Mouse (Mus musculus) kidney, embryonic 15.5 days (tissue): Measurements from ENCODE around the gene Rsl1d1. TPM values are rescaled to one million over a fixed set of nuclear protein-coding genes. Genes with fewer than 3 reads are reported as not detected.
"Not testable (repeated sequence)": the region's sequence is repeated elsewhere in the genome, so short reads cannot be mapped to it uniquely, and the experiment has no call there.

Experiments used
- ATAC-seq: fragments of 200-750 bp; cut with Nextera tagmentation; replicated peaks from 2 replicates; pipeline ENCODE4 v1.8.0; 2017; ENCODE audit warnings: moderate TSS enrichment; ENCODE audit not compliant: low FRiP score
- H3K27ac ChIP-seq: fragments of 300-500 bp; sonication (generic); 2 replicates; pipeline ENCODE4 v1.5.1; 2015; ENCODE audit warnings: mild to moderate bottlenecking, inconsistent platforms
- H3K27me3 ChIP-seq: fragments of 300-500 bp; sonication (generic); 2 replicates; pipeline ENCODE4 v1.6.1; 2015; ENCODE audit warnings: inconsistent platforms
- H3K36me3 ChIP-seq: fragments of 300-500 bp; sonication (generic); 2 replicates; pipeline ENCODE4 v1.6.1; 2015; ENCODE audit warnings: inconsistent platforms
- H3K4me1 ChIP-seq: fragments of 300-500 bp; sonication (generic); 2 replicates; pipeline ENCODE4 v1.6.1; 2015; ENCODE audit warnings: inconsistent platforms
- H3K4me2 ChIP-seq: fragments of 300-500 bp; sonication (generic); 2 replicates; pipeline ENCODE4 v1.6.1; 2015; ENCODE audit warnings: moderate library complexity, mild to moderate bottlenecking, inconsistent platforms
- H3K4me3 ChIP-seq: fragments of 300-500 bp; sonication (generic); replicated peaks from 2 replicates; pipeline ENCODE4 v1.5.1; 2015; ENCODE audit warnings: mild to moderate bottlenecking, inconsistent platforms
- H3K9ac ChIP-seq: fragments of 300-500 bp; sonication (generic); 2 replicates; pipeline ENCODE4 v1.6.1; 2015; ENCODE audit warnings: mild to moderate bottlenecking, inconsistent platforms
- H3K9me3 ChIP-seq: fragments of 300-500 bp; sonication (generic); replicated peaks from 2 replicates; pipeline ENCODE4 v1.6.1; 2016; ENCODE audit warnings: inconsistent platforms
- WGBS: fragments of 180-500 bp; shearing (Covaris S2); methylation state at CpG from one replicate; pipeline ENCODE4 v1.1.7; 2015; ENCODE audit warnings: mixed read lengths; 5-methylcytosine and 5-hydroxymethylcytosine counted together
- polyA plus RNA-seq: library from polyadenylated mRNA; unstranded; fragments of >200 nt; fragmentation: Nextera tagmentation; extraction: Ambion mirVana; gene quantifications from 2 replicates; pipeline ENCODE4 v1.2.1, GENCODE M21; 2015

The Rsl1d1 gene
- polyA plus RNA-seq, 1 experiment from 2014 or later: 189 TPM

GRCm38 (mm10) chr16:11190150-11190549, 13.0 kb downstream of the Rsl1d1 start:
- Histone ChIP-seq H3K9me3 (no peaks in the 10 kb centered on the region), H3K27me3 (no peaks in the 10 kb centered on the region), H3K4me2 (no peak overlapping the region), H3K4me1 (no peaks in the 10 kb centered on the region), H3K9ac (no peak overlapping the region), H3K27ac (no peak overlapping the region), H3K4me3 (no peak overlapping the region), H3K36me3 (peaks cover 31% of the 10 kb centered on the region)
- WGBS: 89% methylated on average over 7 of the region's 7 CpGs
- ATAC-seq: no peak

DNA sequence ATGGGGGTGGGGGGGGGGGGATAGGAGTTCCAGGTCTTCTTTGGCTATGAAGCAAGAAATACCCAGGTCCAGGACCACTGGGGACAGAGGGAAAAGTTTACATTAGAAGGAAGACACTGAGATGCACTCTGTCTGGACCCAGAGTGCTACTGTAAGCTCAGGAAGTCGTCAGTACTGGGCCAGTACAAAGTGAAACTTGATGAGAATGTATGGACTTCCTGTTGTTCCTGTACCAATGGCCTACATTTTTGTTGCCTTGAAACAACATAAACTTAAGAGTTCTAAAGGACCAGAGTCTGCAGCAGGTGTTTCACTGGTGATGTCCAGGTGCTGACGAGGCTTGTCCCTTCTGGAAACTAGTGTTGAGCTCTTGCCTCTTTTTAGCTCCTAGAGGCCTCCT, 25.7 kb downstream of the Rsl1d1 start:
- Histone ChIP-seq H3K9ac (no peak overlapping the region), H3K4me2 (no peak overlapping the region), H3K27ac (no peak overlapping the region), H3K4me3 (no peak overlapping the region), H3K36me3 (no peaks in the 10 kb centered on the region), H3K4me1 (peaks cover 13% of the 10 kb centered on the region), H3K9me3 (no peaks in the 10 kb centered on the region), H3K27me3 (no peaks in the 10 kb centered on the region)
- WGBS: 80% methylated on average over 2 of the region's 2 CpGs
- no peak for ATAC-seq

DNA sequence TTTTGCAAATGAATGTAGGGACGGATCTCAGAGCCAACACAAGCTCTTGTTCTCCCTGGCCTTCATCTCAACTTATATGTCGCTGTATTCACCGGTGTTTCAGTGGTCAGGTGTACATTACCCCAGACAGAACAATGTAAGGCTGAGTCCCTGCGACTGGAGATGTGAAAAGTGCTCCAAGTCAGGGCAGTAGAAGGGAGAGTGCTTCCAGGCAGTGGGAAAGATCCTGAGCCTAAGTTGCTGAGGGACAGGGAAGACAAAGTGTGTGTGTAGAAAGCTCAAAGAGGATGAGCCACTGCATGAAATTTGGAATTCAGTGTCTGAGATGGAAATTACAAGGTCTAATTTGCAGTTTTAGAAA, 26.3 kb downstream of the Rsl1d1 start:
- peak overlapping the region; percentile 90 for H3K4me3 ChIP-seq
- H3K27me3 ChIP-seq: no peaks in the 10 kb centered on the region
- H3K27ac ChIP-seq: peak overlapping the region; percentile 88
- H3K4me2 ChIP-seq: peak overlapping the region; percentile 78
- no peak for ATAC-seq
- H3K9me3 ChIP-seq: no peaks in the 10 kb centered on the region
- 2% methylated on average over 4 of the region's 4 CpGs for WGBS
- peak overlapping the region; percentile 89 for H3K9ac ChIP-seq
- no peaks in the 10 kb centered on the region for H3K36me3 ChIP-seq
- H3K4me1 ChIP-seq: peaks cover 15% of the 10 kb centered on the region

DNA sequence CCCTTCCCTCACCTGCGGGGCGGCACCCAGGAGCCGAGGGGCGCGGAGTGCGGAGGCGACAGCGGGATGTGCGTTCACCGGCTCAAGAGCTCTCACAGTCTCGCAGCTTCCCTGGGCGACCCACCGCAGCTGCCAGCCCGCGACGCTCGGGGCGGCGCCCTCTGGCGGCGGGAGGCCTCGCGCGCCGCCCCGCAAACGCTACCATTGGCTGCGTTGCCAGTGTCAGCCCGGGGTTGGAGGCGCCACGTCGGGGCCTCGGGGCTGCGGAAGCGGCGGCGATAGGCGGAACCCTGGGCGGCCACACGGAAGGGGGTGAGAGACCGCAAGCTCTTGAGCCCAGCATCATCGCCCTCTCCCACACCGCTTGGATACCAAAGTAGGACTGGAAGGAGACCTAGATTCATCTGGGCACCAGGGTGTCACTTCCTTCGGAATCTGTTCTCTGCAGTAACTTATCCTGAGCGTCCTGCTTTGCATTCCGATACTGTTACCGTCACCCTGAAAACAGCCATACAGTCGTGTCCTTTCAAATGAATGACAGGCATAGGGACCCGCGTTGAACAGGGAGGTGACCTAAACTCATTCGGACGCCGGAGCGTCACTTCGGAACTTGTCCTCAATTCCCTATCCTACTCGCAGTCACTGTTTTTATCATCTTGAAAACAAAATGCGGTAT, 26.8 kb downstream of the Rsl1d1 start, which contains the start of gene Zc3h7a:
Gene Zc3h7a, minus strand, starts transcription at position 186 of the 676 bp plus-strand sequence.
- H3K36me3 ChIP-seq: no peaks in the 10 kb centered on the region
- peak; percentile 95 for ATAC-seq
- no peaks in the 10 kb centered on the region for H3K9me3 ChIP-seq
- WGBS: under 1% methylated on average over 57 of the region's 57 CpGs
- H3K4me1 ChIP-seq: peaks cover 18% of the 10 kb centered on the region
- H3K9ac ChIP-seq: peak within 1 kb of the TSS; percentile 89
- no peaks in the 10 kb centered on the region for H3K27me3 ChIP-seq
- peak within 1 kb of the TSS; percentile 90 for H3K4me3 ChIP-seq
- H3K27ac ChIP-seq: peak within 1 kb of the TSS; percentile 88
- peak within 1 kb of the TSS; percentile 78 for H3K4me2 ChIP-seq

GRCm38 (mm10) chr16:11175489-11176207, 27.5 kb downstream of the Rsl1d1 start:
- Histone ChIP-seq H3K27me3 (no peaks in the 10 kb centered on the region), H3K27ac (peak overlapping the region; percentile 88), H3K9ac (peak overlapping the region; percentile 89), H3K9me3 (no peaks in the 10 kb centered on the region), H3K36me3 (no peaks in the 10 kb centered on the region), H3K4me1 (peaks cover 18% of the 10 kb centered on the region), H3K4me2 (peak overlapping the region; percentile 78), H3K4me3 (peak overlapping the region; percentile 90)
- WGBS: under 1% methylated on average over 72 of the region's 72 CpGs
- ATAC-seq: peak; percentile 76

GRCm38 (mm10) chr16:11175100-11175488, 28.0 kb downstream of the Rsl1d1 start:
- peak overlapping the region; percentile 89 for H3K9ac ChIP-seq
- H3K4me2 ChIP-seq: peak overlapping the region; percentile 78
- 4% methylated on average over 9 of the region's 9 CpGs for WGBS
- no peaks in the 10 kb centered on the region for H3K27me3 ChIP-seq
- no peak for ATAC-seq
- peak overlapping the region; percentile 90 for H3K4me3 ChIP-seq
- peak overlapping the region; percentile 88 for H3K27ac ChIP-seq
- H3K9me3 ChIP-seq: no peaks in the 10 kb centered on the region
- peaks cover 18% of the 10 kb centered on the region for H3K4me1 ChIP-seq
- no peaks in the 10 kb centered on the region for H3K36me3 ChIP-seq

DNA sequence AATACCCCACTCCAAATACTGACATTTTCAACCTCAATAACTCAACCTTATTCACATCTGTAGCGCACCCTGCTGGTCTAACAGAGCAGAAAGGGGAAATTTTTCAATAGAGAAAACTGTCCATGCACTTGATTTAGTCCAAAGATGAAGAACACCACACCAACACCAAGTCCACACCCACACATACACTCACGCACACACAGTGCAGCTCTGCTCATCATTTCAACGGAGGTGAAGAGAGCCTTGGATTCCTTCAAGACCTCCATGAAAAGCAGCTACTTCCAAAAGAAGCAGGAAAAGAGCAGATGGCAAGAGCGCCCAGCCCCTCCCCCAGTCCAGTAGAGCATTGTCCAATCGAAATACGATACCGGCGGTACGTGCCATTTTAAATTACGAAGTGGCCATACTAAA, 28.5 kb downstream of the Rsl1d1 start:
- no peaks in the 10 kb centered on the region for H3K9me3 ChIP-seq
- peaks cover 18% of the 10 kb centered on the region for H3K4me1 ChIP-seq
- ATAC-seq: peak; percentile 9; the same call in 1 of the 2 replicates
- peak overlapping the region; percentile 88 for H3K27ac ChIP-seq
- H3K4me3 ChIP-seq: peak overlapping the region; percentile 90
- H3K4me2 ChIP-seq: peak overlapping the region; percentile 78
- H3K36me3 ChIP-seq: no peaks in the 10 kb centered on the region
- WGBS: 7% methylated on average over 10 of the region's 10 CpGs
- H3K27me3 ChIP-seq: no peaks in the 10 kb centered on the region
- peak overlapping the region; percentile 89 for H3K9ac ChIP-seq

GRCm38 (mm10) chr16:11171679-11172078, 31.5 kb downstream of the Rsl1d1 start:
- Histone ChIP-seq H3K4me2 (no peak overlapping the region), H3K27me3 (no peaks in the 10 kb centered on the region), H3K4me3 (no peak overlapping the region), H3K9me3 (no peaks in the 10 kb centered on the region), H3K9ac (no peak overlapping the region), H3K27ac (no peak overlapping the region), H3K36me3 (no peaks in the 10 kb centered on the region), H3K4me1 (peaks cover 13% of the 10 kb centered on the region)
- no peak for ATAC-seq
- WGBS: 93% methylated on average over 6 of the region's 6 CpGs

GRCm38 (mm10) chr16:11166431-11166830, 36.7 kb downstream of the Rsl1d1 start:
- Histone ChIP-seq H3K9ac (no peak overlapping the region), H3K4me3 (no peak overlapping the region), H3K9me3 (no peaks in the 10 kb centered on the region), H3K36me3 (peaks cover 15% of the 10 kb centered on the region), H3K27ac (no peak overlapping the region), H3K4me1 (no peaks in the 10 kb centered on the region), H3K4me2 (no peak overlapping the region), H3K27me3 (no peaks in the 10 kb centered on the region)
- 87% methylated on average over 2 of the region's 2 CpGs for WGBS
- ATAC-seq: no peak

DNA sequence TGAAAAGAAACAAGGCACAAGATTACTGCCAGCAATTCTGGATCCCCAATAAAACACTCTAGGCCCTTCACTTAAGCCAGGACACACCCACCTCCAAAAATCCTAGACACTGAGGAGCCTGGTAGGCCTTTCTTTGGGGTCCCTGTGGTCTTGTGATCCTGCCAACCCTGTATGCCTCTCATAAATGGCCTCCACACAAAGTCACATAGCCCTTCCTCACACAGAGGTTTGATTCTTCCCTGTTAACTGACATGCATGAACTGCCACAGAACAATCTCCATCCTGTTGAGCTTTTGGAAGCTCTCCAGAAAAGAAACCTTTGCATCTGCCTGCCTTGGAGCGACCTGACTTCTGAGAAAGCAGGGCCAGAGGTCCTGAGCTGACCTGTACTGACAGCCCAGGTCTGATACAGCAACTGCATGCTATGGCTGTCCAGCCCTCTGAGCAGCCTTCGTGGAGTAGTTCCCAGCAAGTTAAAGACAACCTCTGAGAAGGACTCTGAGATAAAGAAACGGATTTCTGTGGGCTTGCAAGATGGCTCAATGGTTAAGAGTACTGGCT, 38.4 kb downstream of the Rsl1d1 start:
- whole genome bisulfite sequencing: 72% methylated on average over 3 of the region's 3 CpGs
- H3K4me2 ChIP-seq: no peak overlapping the region

GRCm38 (mm10) chr16:11157721-11158120, 45.4 kb downstream of the Rsl1d1 start:
- ATAC-seq: not testable (repeated sequence)

More for the DNA sequence above, 38.4 kb downstream of the Rsl1d1 start:
- no peak overlapping the region for H3K4me3 ChIP-seq
- no peaks in the 10 kb centered on the region for H3K4me1 ChIP-seq
- no peak overlapping the region for H3K9ac ChIP-seq
- peak overlapping the region; percentile 19; the same call in 1 of the 2 replicates for H3K27ac ChIP-seq
- H3K27me3 ChIP-seq: no peaks in the 10 kb centered on the region
- H3K9me3 ChIP-seq: no peaks in the 10 kb centered on the region
- no peak for ATAC-seq
- H3K36me3 ChIP-seq: peaks cover 27% of the 10 kb centered on the region

GRCm38 (mm10) chr16:11154500-11154899, 48.6 kb downstream of the Rsl1d1 start:
- Histone ChIP-seq H3K27ac (no peak overlapping the region), H3K9ac (no peak overlapping the region), H3K4me2 (no peak overlapping the region), H3K9me3 (no peaks in the 10 kb centered on the region), H3K4me1 (no peaks in the 10 kb centered on the region), H3K36me3 (peaks cover 81% of the 10 kb centered on the region), H3K4me3 (no peak overlapping the region), H3K27me3 (no peaks in the 10 kb centered on the region)
- no peak for ATAC-seq

More at GRCm38 (mm10) chr16:11157721-11158120, 45.4 kb downstream of the Rsl1d1 start:
- H3K9ac ChIP-seq, H3K4me2 ChIP-seq, H3K9me3 ChIP-seq, H3K4me1 ChIP-seq, H3K27ac ChIP-seq, H3K27me3 ChIP-seq, H3K4me3 ChIP-seq: not testable (repeated sequence)
- 80% methylated on average over 3 of the region's 3 CpGs for WGBS
- peaks cover 81% of the 10 kb centered on the region for H3K36me3 ChIP-seq
